In the genomic region with DNA sequence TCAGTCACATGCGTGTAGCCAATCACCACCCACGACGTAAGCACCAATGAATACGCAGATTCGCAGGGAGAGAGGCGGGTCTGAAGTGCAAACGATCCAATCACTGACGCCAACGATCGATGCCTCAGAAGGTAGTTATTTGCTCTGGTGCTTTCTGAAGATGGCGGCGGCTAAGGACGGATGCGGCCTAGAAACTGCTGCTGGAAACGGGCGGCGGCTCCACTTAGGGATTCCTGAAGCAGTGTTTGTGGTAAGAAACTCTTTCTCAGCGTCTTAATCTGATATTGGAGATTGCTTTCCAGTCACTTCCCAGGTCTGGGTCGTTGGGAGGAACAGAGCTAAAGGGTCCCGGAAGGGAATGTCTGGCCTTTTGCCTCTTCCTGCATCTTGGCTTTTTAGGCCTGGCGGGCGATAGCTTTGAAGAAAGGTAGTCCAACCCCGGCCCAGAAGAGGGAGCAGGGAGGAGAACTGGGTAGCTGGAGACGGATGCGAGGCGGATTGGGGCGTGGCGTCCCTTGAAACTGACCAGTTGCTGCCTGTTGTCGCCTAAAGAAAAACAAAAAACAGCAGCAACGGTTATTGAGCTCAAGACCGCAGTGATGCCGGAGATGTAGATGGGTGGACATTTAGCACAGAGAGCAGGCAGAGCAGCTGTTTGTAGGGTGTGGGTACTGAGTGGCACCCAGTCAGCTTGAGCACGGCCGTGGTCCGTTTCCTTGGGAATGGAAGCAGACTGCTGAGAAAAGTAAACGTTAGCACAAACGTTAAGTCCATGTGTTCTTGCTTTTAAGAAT, we compare ENCODE assay signal across 8 mouse cellular contexts. TPM values are rescaled to one million over a fixed set of nuclear protein-coding genes. Genes with fewer than 3 reads are reported as not detected.
DNase-seq lines count a peak whose midpoint lies in the region; ATAC-seq lines count a peak whose summit lies in the region.

Vbp1 (plus strand) TSS at position 121 of the 794 bp plus-strand sequence.

- peaks cover 47% of the 10 kb centered on the region for H3K79me2 ChIP-seq in macrophage (ENCODE audit: inconsistent target)

- ATAC-seq in hindbrain, embryonic 16.5 days = peak; percentile 100

- H3K4me1 ChIP-seq in hindbrain, embryonic 16.5 days (ENCODE audit: control insufficient read depth, insufficient read depth, low read depth, low read length) = no peaks in the 10 kb centered on the region

- peak within 1 kb of the TSS; percentile 68 for H3K9ac ChIP-seq in hindbrain, embryonic 16.5 days (ENCODE audit: low read depth, low read length)

- 15% methylated on average over 37 of the region's 37 CpGs for WGBS in hindbrain, embryonic 16.5 days
- WGBS in macrophage (ENCODE audit: missing documents) = 22% methylated on average over 34 of the region's 37 CpGs

- peak within 1 kb of the TSS; percentile 86 for H3K27ac ChIP-seq in hindbrain, embryonic 16.5 days (ENCODE audit: low read depth, low read length)
- peak within 1 kb of the TSS; percentile 60 for H3K27ac ChIP-seq in macrophage

- no peaks in the 10 kb centered on the region for H3K9me3 ChIP-seq in hindbrain, embryonic 16.5 days (ENCODE audit: control insufficient read depth, low read length)

- peak; percentile 65 for DNase-seq in WW6 (ENCODE audit: low read depth, low spot score)
- DNase-seq in cerebellum, postnatal 4 days (ENCODE audit: low spot score in 2 of 2) = peak; percentile 50 to 77
- DNase-seq in gastrocnemius, adult 18-20 months (ENCODE audit: low spot score) = peak; percentile 89
- peak; percentile 75 to 84 for DNase-seq in left cerebral cortex, adult 18-20 months (ENCODE audit: low spot score in 2 of 2)
- DNase-seq in right cerebral cortex, adult 18-20 months = peak; percentile 92
- peak; percentile 28 for DNase-seq in urinary bladder, postnatal 10 days (ENCODE audit: low spot score)

- H3K27me3 ChIP-seq in hindbrain, embryonic 16.5 days (replicated peaks; ENCODE audit: control insufficient read depth, insufficient read depth, low read length) = no peaks in the 10 kb centered on the region

- no peaks in the 10 kb centered on the region for H3K36me3 ChIP-seq in hindbrain, embryonic 16.5 days (ENCODE audit: control insufficient read depth, insufficient read depth, low read length)
- H3K36me3 ChIP-seq in macrophage (ENCODE audit: inconsistent target) = no peaks in the 10 kb centered on the region

- H3K4me3 ChIP-seq in hindbrain, embryonic 16.5 days (ENCODE audit: low read length) = peak within 1 kb of the TSS; percentile 58
- peak within 1 kb of the TSS; percentile 56 for H3K4me3 ChIP-seq in macrophage (ENCODE audit: inconsistent target)

- H3K4me2 ChIP-seq in hindbrain, embryonic 16.5 days (ENCODE audit: low read length) = peak within 1 kb of the TSS; percentile 49

RNA-seq across cellular contexts. Expression of gene Vbp1, which starts in this region (rescaled TPM):
- total RNA-seq in gastrocnemius, adult 18-20 months (2021) = 10 to 100 TPM; 35.4 to 37.2 TPM
- polyA plus RNA-seq in hindbrain, embryonic 16.5 days (2015; fragmentation: Nextera tagmentation; extraction: Ambion mirVana) = 278 and 308 TPM in 2 replicates
- total RNA-seq in left cerebral cortex, adult 18-20 months (2021) = 10 to 100 TPM; 63.2 to 68.3 TPM
- 10 to 100 TPM; 12.1 to 34.0 (median 19.5) TPM for total RNA-seq in macrophage (2018; cell fraction: chromatin; rRNA removed)
- total RNA-seq in macrophage (2018; cell fraction: cytosol; rRNA removed) = 10 to 100 TPM; 24.2 to 34.9 (median 30.4) TPM
- 10 to 100 TPM; 11.4 to 27.3 (median 19.4) TPM for total RNA-seq in macrophage (2018; cell fraction: nucleus; rRNA removed)
- 29.7 to 41.6 TPM (median 37.2 TPM) in 3 replicates for polyA plus RNA-seq in macrophage (2018)

Comparison
In these comparisons a context has a peak if more than half of its experiments do, and no peak if none do; other contexts are left out.
1. Peak in every context shown above with its lines: DNase-seq, ATAC-seq, H3K4me3 ChIP-seq and H3K27ac ChIP-seq.
2. DNase-seq: peak in every context shown above with its lines; median percentile 92 in right cerebral cortex, adult 18-20 months; 89 in gastrocnemius, adult 18-20 months; 80 in left cerebral cortex, adult 18-20 months; 65 in WW6; 64 in cerebellum, postnatal 4 days; 28 in urinary bladder, postnatal 10 days.